Mouse (Mus musculus) ES-E14 (cell line): ENCODE results near the gene Ints14.

Experiments
- CHD2 ChIP-seq: IDR thresholded peaks from 2 replicates; pipeline ENCODE4 v1.6.1; 2014; ENCODE audit warnings: mild to moderate bottlenecking, low read depth, low read length, inconsistent platforms
- HCFC1 ChIP-seq: IDR thresholded peaks from 2 replicates; pipeline ENCODE4 v1.6.1; 2012; ENCODE audit warnings: low read length, inconsistent platforms, borderline replicate concordance; ENCODE audit not compliant: insufficient read depth
- ZC3H11A ChIP-seq: IDR thresholded peaks from 2 replicates; pipeline ENCODE4 v1.6.1; 2012; ENCODE audit warnings: low read depth, mild to moderate bottlenecking, inconsistent platforms, low read length, borderline replicate concordance
- ZNF384 ChIP-seq: IDR thresholded peaks from 2 replicates; pipeline ENCODE4 v1.6.1; 2012; ENCODE audit warnings: low read depth, low read length, inconsistent platforms

DNA sequence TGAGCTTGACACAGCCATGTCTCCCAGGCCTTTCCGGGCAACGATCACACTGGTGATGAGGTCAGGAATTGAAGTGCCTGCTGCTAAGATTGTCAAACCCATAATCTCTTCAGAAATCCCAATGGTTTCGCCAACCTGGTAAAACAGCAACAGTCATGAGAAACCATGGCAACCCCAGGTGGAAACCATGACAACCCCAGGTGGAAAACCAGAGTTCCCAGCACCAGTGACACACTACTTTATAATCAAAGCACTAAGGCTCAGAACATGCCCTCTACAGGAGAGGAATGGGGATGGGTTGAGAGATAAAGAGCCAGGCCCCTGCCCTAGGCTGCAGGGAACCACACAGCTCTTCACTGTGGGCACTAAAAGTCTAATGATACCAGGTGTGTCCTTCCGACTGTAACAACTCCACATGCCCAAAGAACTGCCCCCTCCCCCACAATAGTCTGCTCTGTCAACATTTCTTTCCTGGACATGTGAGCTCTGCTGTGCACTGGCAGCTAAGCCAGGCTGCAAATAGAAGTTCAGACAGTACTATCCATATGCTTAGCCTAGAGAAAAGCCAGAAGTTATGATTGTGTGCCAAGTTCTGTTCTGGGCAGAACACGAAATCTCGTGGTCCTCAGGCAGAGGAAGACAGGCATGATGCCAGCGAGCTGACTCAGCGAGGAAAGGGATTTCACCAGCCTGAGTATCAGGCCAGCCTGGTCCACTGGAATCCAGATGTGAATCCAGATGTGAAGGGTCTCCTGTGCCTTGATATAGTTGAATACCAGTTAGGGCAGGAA is 34.3 kb upstream of the Ints14 start:
- TF ChIP-seq ZNF384 (no peak), CHD2 (no peak), ZC3H11A (no peak), HCFC1 (no peak)
